Mouse (Mus musculus): ENCODE measurements around the gene Nckap5. TPM values are rescaled to one million over a fixed set of nuclear protein-coding genes. Genes with fewer than 3 reads are reported as not detected.
"Not testable (repeated sequence)": the region's sequence is repeated elsewhere in the genome, so short reads cannot be mapped to it uniquely, and the experiment has no call there.

The Nckap5 gene
- polyA plus RNA-seq, 1 experiment from 2014 or later = 45.0 TPM

DNA sequence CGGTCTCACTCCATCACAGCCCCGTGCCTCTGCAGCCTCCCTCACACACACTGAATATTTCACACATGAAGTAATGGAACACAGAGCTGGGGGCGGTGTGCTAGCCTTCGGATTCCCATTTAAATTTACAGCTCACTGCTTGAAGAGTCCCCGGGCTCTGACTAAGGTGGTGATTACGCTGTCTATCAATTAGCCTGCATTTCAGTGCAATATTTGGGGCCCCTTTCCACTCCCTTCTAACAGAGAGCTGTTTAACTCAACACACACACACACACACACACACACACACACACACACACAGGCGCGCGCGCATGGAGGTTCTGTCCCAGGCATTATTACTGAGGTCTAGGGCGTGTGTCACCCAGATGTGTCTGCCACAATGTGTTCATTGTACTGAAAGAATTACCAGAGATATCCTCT is 31.2 kb downstream of the Nckap5 start:
- peaks cover 8% of the 10 kb centered on the region for H3K4me1 ChIP-seq (replicated peaks; ENCODE audit: control insufficient read depth, insufficient read depth, low read length)
- H3K4me2 ChIP-seq (ENCODE audit: low read depth, low read length) = no peak overlapping the region
- H3K9ac ChIP-seq (ENCODE audit: low read length) = no peak overlapping the region
- H3K9me3 ChIP-seq (ENCODE audit: control insufficient read depth, low read length) = no peaks in the 10 kb centered on the region
- ATAC-seq (ENCODE audit: low read depth) = no peak
- H3K27me3 ChIP-seq (ENCODE audit: control insufficient read depth, insufficient read depth, low read depth, low read length) = no peaks in the 10 kb centered on the region
- H3K27ac ChIP-seq (ENCODE audit: low read length) = no peak overlapping the region
- H3K4me3 ChIP-seq (ENCODE audit: low read length) = no peak overlapping the region
- WGBS = 81% methylated on average over 11 of the region's 11 CpGs
- no peaks in the 10 kb centered on the region for H3K36me3 ChIP-seq (ENCODE audit: control insufficient read depth, insufficient read depth, low read length)

DNA sequence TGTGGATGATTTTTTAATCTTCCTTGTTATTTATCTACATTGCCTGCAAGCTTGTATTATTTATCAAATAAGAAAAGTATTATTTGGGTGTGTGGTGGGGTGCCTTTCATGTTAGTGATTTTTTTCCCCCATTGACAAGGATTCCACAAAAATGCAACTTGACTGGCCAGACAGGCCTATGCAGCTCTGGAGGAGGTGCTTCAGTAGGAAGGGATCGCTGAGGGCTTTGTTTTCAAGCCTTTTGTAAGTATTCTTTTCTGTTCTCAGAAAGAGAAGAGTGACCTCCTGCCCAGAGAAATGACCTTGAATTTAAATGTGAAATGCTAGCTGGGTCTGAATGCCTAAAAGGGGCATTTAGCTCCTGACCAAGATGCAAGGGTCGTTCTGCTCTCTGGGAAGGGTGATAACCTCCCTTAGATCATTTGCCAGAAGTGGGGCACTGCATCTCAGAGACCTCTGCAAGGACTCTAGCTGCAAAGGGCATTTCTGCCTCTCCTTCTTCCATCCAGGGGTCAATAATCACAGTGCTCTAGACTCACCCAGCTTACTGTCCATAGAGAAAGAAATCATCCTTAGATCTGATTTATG is 50.2 kb downstream of the Nckap5 start:
- not testable (repeated sequence) for H3K9ac ChIP-seq (ENCODE audit: low read length); H3K4me1 ChIP-seq (replicated peaks; ENCODE audit: control insufficient read depth, insufficient read depth, low read length); H3K27me3 ChIP-seq (ENCODE audit: control insufficient read depth, insufficient read depth, low read depth, low read length); ATAC-seq (ENCODE audit: low read depth); H3K9me3 ChIP-seq (ENCODE audit: control insufficient read depth, low read length); H3K4me3 ChIP-seq (ENCODE audit: low read length); H3K4me2 ChIP-seq (ENCODE audit: low read depth, low read length); H3K27ac ChIP-seq (ENCODE audit: low read length); H3K36me3 ChIP-seq (ENCODE audit: control insufficient read depth, insufficient read depth, low read length)
- no CpG with 5 or more reads among the region's 2 CpGs for WGBS

DNA sequence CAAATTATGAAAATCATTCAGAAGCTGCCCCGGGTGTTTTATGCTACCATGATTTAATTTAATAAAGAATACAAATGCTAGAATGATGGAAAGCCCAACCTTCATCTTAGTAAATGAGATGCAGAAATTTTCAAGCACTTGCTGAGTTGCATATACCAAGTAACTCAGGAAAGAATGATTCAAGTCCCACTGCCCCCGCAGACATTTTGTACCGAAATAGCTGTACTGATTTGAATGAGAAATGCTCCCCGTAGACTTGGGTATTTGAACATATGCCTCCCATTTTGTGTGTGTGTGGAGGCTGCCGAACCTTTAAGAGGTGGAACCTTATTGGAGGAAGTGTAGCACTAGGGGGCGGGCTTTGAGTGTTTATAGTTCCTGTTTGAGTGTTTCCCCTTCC is 56.7 kb downstream of the Nckap5 start:
- H3K27me3 ChIP-seq (ENCODE audit: control insufficient read depth, insufficient read depth, low read depth, low read length); ATAC-seq (ENCODE audit: low read depth): not testable (repeated sequence)
- WGBS = no CpG with 5 or more reads among the region's 6 CpGs

DNA sequence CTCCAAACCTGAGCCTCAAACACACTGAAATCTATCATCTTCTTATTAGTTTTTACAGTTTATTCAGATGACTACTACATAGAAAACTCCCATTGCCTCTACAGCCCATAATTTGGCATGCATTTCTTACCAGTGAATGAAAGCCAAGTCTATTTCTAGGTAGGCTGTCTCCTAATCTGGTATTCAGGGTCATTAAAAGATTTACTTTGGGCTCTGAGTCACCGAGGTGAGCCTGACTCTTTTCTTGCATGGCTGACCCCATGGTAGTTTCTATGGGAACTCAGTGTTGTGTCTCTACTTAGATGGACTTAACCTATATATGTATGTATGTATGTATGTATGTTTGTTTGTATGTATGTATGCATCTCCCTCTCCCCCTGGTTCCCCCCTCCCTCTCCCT is 63.6 kb downstream of the Nckap5 start:
- 64% methylated on average over 1 of the region's 1 CpGs for WGBS
- no peaks in the 10 kb centered on the region for H3K27me3 ChIP-seq (ENCODE audit: control insufficient read depth, insufficient read depth, low read depth, low read length)

More for the DNA sequence above, 56.7 kb downstream of the Nckap5 start:
- not testable (repeated sequence) for H3K9me3 ChIP-seq (ENCODE audit: control insufficient read depth, low read length); H3K4me2 ChIP-seq (ENCODE audit: low read depth, low read length); H3K36me3 ChIP-seq (ENCODE audit: control insufficient read depth, insufficient read depth, low read length); H3K9ac ChIP-seq (ENCODE audit: low read length); H3K4me1 ChIP-seq (replicated peaks; ENCODE audit: control insufficient read depth, insufficient read depth, low read length); H3K27ac ChIP-seq (ENCODE audit: low read length); H3K4me3 ChIP-seq (ENCODE audit: low read length)

DNA sequence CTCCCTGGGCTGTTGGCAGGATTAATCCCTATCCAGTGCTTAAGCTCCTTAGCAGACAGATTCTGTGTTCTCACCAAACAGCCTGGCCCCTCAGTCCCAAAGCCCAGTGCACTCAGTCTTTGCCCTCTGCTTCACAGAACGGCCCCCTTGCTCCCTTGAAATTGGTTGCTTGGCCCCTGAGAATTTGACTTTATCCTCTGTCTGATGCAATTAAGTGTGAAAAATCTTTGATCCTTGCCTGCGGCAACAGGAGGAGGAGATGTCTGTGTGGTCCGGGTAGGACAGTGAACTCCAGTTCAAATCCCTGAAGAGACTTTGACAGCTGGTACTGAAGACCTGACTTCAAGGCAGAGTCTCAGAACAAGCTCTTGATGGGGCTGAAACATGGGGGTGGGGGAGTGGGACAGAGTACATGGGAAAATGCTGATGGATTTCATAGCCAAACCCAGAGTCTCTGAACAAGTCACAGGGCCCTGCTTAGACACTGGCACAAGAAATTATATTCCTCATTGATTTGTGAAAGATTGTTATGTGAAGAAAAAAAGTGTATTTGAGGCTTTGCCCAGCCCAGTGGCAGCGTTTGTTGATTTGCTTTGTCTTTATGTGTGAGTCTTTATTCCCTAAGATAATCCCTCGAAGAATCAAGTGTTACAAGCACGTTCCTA is 65.0 kb downstream of the Nckap5 start:
- 45% methylated on average over 6 of the region's 6 CpGs for WGBS
- H3K4me3 ChIP-seq (ENCODE audit: low read length) = no peak overlapping the region
- no peaks in the 10 kb centered on the region for H3K9me3 ChIP-seq (ENCODE audit: control insufficient read depth, low read length)
- no peaks in the 10 kb centered on the region for H3K36me3 ChIP-seq (ENCODE audit: control insufficient read depth, insufficient read depth, low read length)
- no peak overlapping the region for H3K4me2 ChIP-seq (ENCODE audit: low read depth, low read length)
- ATAC-seq (ENCODE audit: low read depth) = no peak
- no peak overlapping the region for H3K9ac ChIP-seq (ENCODE audit: low read length)
- H3K27ac ChIP-seq (ENCODE audit: low read length) = no peak overlapping the region
- no peaks in the 10 kb centered on the region for H3K4me1 ChIP-seq (replicated peaks; ENCODE audit: control insufficient read depth, insufficient read depth, low read length)
- H3K27me3 ChIP-seq (ENCODE audit: control insufficient read depth, insufficient read depth, low read depth, low read length) = no peaks in the 10 kb centered on the region

More for the DNA sequence above, 63.6 kb downstream of the Nckap5 start:
- Histone ChIP-seq H3K9ac (ENCODE audit: low read length) (no peak overlapping the region), H3K4me1 (replicated peaks; ENCODE audit: control insufficient read depth, insufficient read depth, low read length) (no peaks in the 10 kb centered on the region), H3K9me3 (ENCODE audit: control insufficient read depth, low read length) (no peaks in the 10 kb centered on the region), H3K4me3 (ENCODE audit: low read length) (no peak overlapping the region), H3K27ac (ENCODE audit: low read length) (no peak overlapping the region), H3K36me3 (ENCODE audit: control insufficient read depth, insufficient read depth, low read length) (no peaks in the 10 kb centered on the region), H3K4me2 (ENCODE audit: low read depth, low read length) (no peak overlapping the region)
- no peak for ATAC-seq (ENCODE audit: low read depth)

DNA sequence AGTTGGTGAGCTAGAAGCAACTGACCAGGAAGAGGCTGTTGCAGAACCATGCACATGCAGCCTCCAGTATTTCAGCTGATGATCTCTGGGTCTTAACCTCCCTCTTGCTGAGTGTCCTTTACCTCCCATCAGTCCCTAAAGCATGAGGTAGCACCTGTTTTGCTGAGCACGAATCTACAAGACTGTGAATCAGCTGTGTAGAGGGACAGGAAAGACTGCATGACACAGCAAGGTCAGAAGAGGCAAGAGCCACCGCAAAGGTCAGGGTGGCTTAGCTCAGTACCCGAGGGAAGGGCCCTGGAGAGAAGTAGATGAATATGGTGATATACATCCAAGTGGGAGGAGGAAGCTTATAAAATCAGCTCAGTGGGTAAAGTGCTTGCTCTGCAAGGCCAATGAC is 66.4 kb downstream of the Nckap5 start:
- no peak overlapping the region for H3K4me2 ChIP-seq (ENCODE audit: low read depth, low read length)
- H3K27me3 ChIP-seq (ENCODE audit: control insufficient read depth, insufficient read depth, low read depth, low read length) = no peaks in the 10 kb centered on the region
- H3K9me3 ChIP-seq (ENCODE audit: control insufficient read depth, low read length) = no peaks in the 10 kb centered on the region
- no peak overlapping the region for H3K27ac ChIP-seq (ENCODE audit: low read length)
- H3K36me3 ChIP-seq (ENCODE audit: control insufficient read depth, insufficient read depth, low read length) = no peaks in the 10 kb centered on the region
- H3K9ac ChIP-seq (ENCODE audit: low read length) = no peak overlapping the region
- ATAC-seq (ENCODE audit: low read depth) = no peak
- H3K4me1 ChIP-seq (replicated peaks; ENCODE audit: control insufficient read depth, insufficient read depth, low read length) = no peaks in the 10 kb centered on the region
- 65% methylated on average over 3 of the region's 3 CpGs for WGBS
- H3K4me3 ChIP-seq (ENCODE audit: low read length) = no peak overlapping the region

DNA sequence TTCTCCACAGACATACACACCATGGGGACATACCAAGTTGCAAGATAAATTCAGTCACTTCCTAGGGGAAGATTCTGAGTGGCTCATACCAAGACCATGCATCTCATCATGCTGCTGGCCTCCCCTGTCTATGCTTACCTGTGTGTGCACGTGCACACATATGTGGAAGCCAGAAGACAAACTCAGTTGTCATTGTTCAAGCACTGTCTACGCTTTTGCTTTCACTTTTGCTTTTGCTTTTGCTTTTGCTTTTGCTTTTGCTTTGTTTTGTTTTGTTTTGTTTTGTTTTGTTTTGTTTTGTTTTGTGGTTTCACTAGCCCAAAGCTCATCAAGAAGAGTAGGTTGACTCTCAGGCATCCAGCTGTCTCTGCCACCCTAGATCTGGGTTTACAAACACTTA is 67.4 kb downstream of the Nckap5 start:
- 93% methylated on average over 2 of the region's 2 CpGs for WGBS
- ATAC-seq (ENCODE audit: low read depth) = no peak
- Histone ChIP-seq H3K9me3 (ENCODE audit: control insufficient read depth, low read length) (no peaks in the 10 kb centered on the region), H3K9ac (ENCODE audit: low read length) (no peak overlapping the region), H3K27me3 (ENCODE audit: control insufficient read depth, insufficient read depth, low read depth, low read length) (no peaks in the 10 kb centered on the region), H3K36me3 (ENCODE audit: control insufficient read depth, insufficient read depth, low read length) (no peaks in the 10 kb centered on the region), H3K27ac (ENCODE audit: low read length) (no peak overlapping the region), H3K4me3 (ENCODE audit: low read length) (no peak overlapping the region), H3K4me2 (ENCODE audit: low read depth, low read length) (no peak overlapping the region), H3K4me1 (replicated peaks; ENCODE audit: control insufficient read depth, insufficient read depth, low read length) (no peaks in the 10 kb centered on the region)

DNA sequence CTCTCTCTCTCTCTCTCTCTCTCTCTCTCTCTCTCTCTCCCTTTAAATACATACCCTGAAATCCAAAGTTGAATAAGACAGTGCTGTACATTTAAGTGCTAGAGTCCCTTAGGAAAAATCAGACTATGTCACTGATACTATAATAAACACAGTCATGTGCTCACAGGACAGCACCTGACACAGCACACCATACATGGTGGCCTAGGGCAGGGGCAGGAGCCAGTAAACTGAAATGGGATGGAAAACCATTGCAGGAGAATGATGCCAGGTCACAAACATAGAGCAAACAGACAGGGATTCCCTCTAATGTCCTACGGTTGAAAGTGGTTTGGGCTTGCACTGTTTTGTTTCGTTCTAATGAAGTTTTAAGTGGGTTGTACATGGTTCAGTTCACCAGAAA is 70.2 kb downstream of the Nckap5 start:
- 78% methylated on average over 2 of the region's 2 CpGs for WGBS
- Histone ChIP-seq H3K27me3 (ENCODE audit: control insufficient read depth, insufficient read depth, low read depth, low read length) (no peaks in the 10 kb centered on the region), H3K4me3 (ENCODE audit: low read length) (no peak overlapping the region), H3K4me2 (ENCODE audit: low read depth, low read length) (no peak overlapping the region), H3K9me3 (ENCODE audit: control insufficient read depth, low read length) (no peaks in the 10 kb centered on the region), H3K27ac (ENCODE audit: low read length) (no peak overlapping the region), H3K9ac (ENCODE audit: low read length) (no peak overlapping the region), H3K36me3 (ENCODE audit: control insufficient read depth, insufficient read depth, low read length) (no peaks in the 10 kb centered on the region), H3K4me1 (replicated peaks; ENCODE audit: control insufficient read depth, insufficient read depth, low read length) (no peaks in the 10 kb centered on the region)
- no peak for ATAC-seq (ENCODE audit: low read depth)

DNA sequence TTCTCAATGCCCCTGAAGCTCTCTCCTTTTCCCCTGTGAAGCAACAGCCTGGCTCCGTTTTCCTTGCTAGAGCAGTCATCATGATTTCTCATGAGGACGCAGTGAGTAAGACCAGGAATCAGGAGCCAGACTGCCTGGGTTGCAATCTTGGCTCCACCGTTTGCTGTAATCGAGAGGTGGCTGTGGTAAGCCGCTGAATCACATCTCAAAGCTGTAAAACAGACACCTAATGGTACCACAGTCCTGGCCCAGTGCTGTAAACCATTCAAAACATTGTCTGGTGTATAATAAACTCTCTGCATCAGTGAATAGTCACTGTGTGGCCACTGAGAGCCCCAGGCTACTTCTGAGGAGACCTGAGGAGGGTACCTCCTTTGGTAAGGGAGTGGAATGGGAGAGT is 74.9 kb downstream of the Nckap5 start:
- Histone ChIP-seq H3K36me3 (ENCODE audit: control insufficient read depth, insufficient read depth, low read length) (no peaks in the 10 kb centered on the region), H3K4me2 (ENCODE audit: low read depth, low read length) (no peak overlapping the region), H3K4me3 (ENCODE audit: low read length) (no peak overlapping the region), H3K27me3 (ENCODE audit: control insufficient read depth, insufficient read depth, low read depth, low read length) (no peaks in the 10 kb centered on the region), H3K9ac (ENCODE audit: low read length) (no peak overlapping the region), H3K4me1 (replicated peaks; ENCODE audit: control insufficient read depth, insufficient read depth, low read length) (peaks cover 3% of the 10 kb centered on the region; the same call in 1 of the 2 replicates), H3K27ac (ENCODE audit: low read length) (no peak overlapping the region), H3K9me3 (ENCODE audit: control insufficient read depth, low read length) (no peaks in the 10 kb centered on the region)
- no peak for ATAC-seq (ENCODE audit: low read depth)
- 71% methylated on average over 5 of the region's 5 CpGs for WGBS
